Mouse (Mus musculus): ENCODE results near the gene Tcf7l1. TPM values are rescaled to one million over a fixed set of nuclear protein-coding genes. Genes with fewer than 3 reads are reported as not detected.

The Tcf7l1 gene
- polyA plus RNA-seq, 1 experiment from 2014 or later, result 8.8 TPM

DNA sequence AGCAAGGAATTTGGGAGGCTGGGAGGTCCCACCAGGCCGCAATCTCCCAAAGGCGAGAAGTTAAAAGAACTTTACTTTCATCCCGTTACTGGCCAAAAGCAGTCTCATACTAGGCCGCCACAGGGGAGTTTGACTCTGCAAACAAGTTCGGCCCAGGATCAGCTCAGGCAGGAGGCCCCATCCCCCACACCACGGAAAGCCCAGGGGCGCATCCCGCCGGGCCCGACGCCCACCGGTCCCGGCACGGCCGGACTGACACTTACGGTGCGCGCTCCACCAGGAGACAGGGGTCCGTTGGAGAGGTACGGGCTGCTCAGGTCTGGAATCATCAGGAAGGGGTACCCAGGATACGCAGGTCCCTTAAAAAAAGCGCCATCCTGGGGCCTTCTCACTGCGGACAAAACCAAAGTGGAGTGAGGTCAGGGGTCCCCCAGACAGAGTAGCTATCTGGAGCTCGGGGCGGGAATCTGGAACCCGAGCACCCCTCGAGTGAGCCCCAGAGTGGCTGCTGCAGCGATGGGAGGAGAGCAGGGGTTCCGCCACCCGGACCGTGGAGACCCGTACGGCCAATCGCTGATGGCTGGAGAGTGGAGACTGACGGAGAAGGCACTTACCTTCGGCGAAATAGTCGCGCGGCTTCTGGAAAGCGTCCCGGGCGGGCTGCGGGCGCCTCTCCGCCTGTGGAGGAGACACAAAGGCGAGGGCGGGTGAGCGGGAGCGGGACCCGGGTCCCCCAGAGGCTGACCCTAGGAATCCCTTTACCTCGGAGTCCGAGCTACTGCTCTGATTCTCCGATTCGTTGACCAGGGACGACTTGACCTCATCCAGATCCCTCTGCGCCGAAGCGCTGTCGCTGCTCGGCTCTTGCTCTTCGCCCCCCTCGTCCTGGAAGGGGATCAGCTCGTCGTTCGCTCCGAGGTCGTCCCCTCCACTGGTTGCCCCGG lies 834 bp downstream of the Tcf7l1 start:
- peak; percentile 28 for ATAC-seq
- in situ Hi-C loops (cut with MboI; ENCODE audit: low pct_unique_long_range_greater_than_20kb), result loop anchor here (5.0 to 10.0 kb wide), 3 partner anchors 41 to 151 kb away; no protein-coding TSS in a partner anchor
- no peak for TF ChIP-seq CTCF (IDR thresholded peaks at IDR 0.05)
- POLR2A ChIA-PET, result interaction anchor here (0.7 to 1.0 kb wide), 2 partner anchors 48 to 75 kb away, joined by 3 read pairs; no protein-coding TSS in a partner anchor
- no peaks in the 10 kb centered on the region for H3K27me3 ChIP-seq
- CTCF ChIA-PET, result interaction anchor here (1.0 to 2.7 kb wide), 5 partner anchors 111 to 152 kb away, joined by 3 to 8 read pairs (median 7); no protein-coding TSS in a partner anchor
- peak; percentile 7 for DNase-seq (ENCODE audit: low read depth, low spot score)

DNA sequence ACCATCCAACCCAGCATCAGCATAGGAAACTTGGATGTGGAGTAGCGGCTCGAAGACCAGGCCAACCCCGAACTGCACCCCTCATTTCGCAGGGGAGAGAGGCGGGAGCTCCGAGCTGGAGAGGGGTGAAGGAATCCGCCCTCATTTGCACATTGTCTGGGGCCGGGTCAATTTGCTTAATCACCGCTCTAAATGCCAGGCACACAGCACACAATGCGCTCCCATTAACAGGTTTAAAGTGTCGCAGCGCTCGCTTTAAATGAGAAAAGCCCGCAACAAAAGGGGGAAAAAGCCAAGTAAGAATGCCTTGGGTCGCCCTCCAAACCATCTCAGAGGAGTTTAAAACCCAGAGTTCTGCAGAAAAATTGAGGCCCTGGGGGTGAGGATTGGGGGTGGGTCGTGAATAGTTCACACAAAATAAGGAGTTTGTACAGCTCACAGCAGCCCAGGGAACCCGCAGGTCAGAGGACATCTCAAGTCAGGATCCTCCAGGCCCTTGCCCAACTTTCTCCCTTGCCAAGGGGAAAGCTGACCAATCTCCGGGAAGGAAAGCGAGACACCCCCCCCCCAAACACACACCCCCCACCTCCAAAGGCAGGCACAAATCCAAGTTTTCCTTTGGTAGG lies 1.6 kb downstream of the Tcf7l1 start:
- no peak for ATAC-seq
- POLR2A ChIA-PET, result interaction anchor here (0.7 kb wide), 1 partner anchor 75 kb away, joined by 3 read pairs; no protein-coding TSS in a partner anchor
- no peak for TF ChIP-seq CTCF (IDR thresholded peaks at IDR 0.05)
- in situ Hi-C loops (cut with MboI; ENCODE audit: low pct_unique_long_range_greater_than_20kb), result loop anchor here (5.0 to 10.0 kb wide), 3 partner anchors 40 to 150 kb away; no protein-coding TSS in a partner anchor
- no peaks in the 10 kb centered on the region for H3K27me3 ChIP-seq
- CTCF ChIA-PET, result interaction anchor here (1.5 kb wide), 1 partner anchor 151 kb away, joined by 4 read pairs; no protein-coding TSS in a partner anchor
- no peak for DNase-seq (ENCODE audit: low read depth, low spot score)

DNA sequence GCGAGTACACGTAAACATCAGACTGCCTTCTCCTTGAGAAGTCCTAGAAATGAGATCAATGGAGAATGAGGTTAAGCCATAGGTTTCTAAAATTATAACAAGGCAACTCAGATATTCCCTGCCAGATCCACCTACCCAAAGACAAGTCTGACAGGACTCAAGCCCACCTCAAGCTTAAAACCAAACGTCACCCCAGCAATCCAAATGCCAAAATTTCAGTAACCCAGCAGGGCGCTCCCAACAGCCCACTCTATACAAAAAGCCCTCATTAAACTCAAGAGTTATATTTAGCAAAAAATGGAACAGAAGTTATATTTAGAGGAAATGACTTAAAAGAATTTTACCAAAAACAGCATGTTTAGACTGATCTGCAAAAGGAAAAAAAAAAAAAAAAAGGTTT lies 5.3 kb downstream of the Tcf7l1 start:
- POLR2A ChIA-PET, result no interaction called here
- TF ChIP-seq CTCF (IDR thresholded peaks at IDR 0.05), result no peak
- DNase-seq (ENCODE audit: low read depth, low spot score), result no peak
- no peak for ATAC-seq
- no peaks in the 10 kb centered on the region for H3K27me3 ChIP-seq
- in situ Hi-C loops (cut with MboI; ENCODE audit: low pct_unique_long_range_greater_than_20kb), result loop anchor here (10.0 kb wide), 1 partner anchor 119 kb away; no protein-coding TSS in a partner anchor
- CTCF ChIA-PET, result no interaction called here

DNA sequence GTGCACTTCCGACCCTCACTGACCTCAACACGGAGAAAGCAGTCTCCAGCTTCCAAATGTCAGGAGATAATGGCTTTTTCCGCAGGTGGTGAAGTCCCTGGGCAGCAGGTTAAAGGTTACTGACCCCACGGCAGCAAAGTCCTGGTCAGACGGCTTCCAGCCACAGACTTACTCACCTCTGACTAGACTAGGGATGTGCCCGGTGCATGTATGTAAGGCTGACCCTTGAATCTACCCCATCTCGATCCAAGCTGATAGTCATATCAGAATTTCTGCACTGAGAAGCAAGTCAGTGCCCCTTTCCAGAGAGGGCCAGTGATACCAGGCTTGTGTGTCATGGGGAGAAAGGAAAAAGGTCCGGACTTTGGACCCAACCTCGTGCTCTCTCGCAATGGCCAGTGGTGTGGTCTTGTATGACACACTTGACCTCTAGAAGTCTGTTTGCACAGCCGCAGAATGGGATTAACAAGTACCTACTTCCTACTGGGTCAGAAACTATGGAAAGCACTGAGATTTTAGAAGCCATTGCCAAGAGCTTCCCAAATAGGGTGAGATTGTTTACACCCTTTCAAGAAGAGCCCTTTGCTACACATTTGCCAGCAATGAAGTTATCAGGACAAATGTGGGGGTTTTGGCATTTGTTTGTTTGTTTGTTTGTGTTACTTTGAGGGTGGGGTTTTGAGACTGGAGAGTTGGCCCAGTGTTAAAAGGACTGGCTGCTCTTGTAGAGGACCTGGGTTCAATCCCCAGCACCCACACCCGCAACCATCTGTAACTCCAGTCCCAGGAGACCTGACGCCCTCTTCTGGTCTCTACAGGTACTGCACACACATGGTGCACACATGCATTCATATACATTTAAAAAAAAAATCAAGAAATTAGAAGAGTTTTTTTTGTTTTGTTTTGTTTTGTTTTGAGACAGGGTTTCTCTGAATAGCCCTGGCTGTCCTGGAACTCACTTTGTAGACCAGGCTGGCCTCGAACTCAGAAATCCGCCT lies 10.0 kb downstream of the Tcf7l1 start:
- ChIA-PET CTCF (no interaction called here), POLR2A (no interaction called here)
- ATAC-seq, result no peak
- no peak for DNase-seq (ENCODE audit: low read depth, low spot score)
- in situ Hi-C loops (cut with MboI; ENCODE audit: low pct_unique_long_range_greater_than_20kb), result no loop called here
- no peak for TF ChIP-seq CTCF (IDR thresholded peaks at IDR 0.05)
- no peaks in the 10 kb centered on the region for H3K27me3 ChIP-seq

DNA sequence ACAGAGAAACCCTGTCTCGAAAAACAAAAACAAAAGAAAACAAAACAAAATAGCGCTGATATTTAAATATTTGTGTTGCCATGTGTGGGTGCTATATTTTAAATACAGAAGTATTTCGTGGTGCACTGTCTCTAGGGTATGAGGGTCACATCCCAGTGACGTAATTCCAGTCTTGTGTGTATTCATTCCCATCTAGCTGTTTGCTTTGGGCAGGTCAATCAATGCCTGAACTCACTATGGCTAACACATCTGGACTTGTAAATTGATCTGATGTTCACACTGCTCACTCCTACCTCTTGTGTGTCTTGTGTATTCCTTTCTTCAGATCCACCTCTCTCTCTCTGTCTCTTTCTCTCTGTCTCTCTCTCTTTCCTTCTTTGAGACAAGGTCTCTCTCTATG lies 11.8 kb downstream of the Tcf7l1 start:
- in situ Hi-C loops (cut with MboI; ENCODE audit: low pct_unique_long_range_greater_than_20kb), result no loop called here
- H3K27me3 ChIP-seq, result no peaks in the 10 kb centered on the region
- no peak for TF ChIP-seq CTCF (IDR thresholded peaks at IDR 0.05)
- ATAC-seq (no peak), DNase-seq (ENCODE audit: low read depth, low spot score) (no peak)
- POLR2A ChIA-PET, result interaction anchor here (0.7 to 0.9 kb wide), 2 partner anchors 29 to 64 kb away, joined by 3 read pairs; no protein-coding TSS in a partner anchor
- CTCF ChIA-PET, result no interaction called here

DNA sequence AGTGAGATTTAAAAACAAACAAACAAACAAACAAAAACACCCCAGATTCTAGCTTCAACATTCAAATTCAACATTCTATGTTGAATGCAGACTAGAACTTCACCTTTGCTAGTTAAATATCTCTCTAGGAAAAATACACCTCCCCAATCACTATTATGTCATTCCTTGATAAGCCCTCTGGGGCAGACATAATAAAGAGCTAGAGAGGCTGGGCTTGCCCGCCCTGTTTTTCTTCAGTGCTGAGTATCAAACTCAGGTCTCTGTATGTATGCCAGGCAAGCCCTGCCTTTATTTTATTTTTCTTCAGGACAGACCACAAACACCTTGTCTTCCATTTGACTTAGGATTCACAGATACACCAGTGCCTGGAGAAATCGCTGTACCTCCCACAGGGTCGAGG lies 14.8 kb downstream of the Tcf7l1 start:
- no peak for TF ChIP-seq CTCF (IDR thresholded peaks at IDR 0.05)
- H3K27me3 ChIP-seq, result no peaks in the 10 kb centered on the region
- ChIA-PET CTCF (no interaction called here), POLR2A (no interaction called here)
- in situ Hi-C loops (cut with MboI; ENCODE audit: low pct_unique_long_range_greater_than_20kb), result no loop called here
- no peak for DNase-seq (ENCODE audit: low read depth, low spot score)
- ATAC-seq, result no peak

DNA sequence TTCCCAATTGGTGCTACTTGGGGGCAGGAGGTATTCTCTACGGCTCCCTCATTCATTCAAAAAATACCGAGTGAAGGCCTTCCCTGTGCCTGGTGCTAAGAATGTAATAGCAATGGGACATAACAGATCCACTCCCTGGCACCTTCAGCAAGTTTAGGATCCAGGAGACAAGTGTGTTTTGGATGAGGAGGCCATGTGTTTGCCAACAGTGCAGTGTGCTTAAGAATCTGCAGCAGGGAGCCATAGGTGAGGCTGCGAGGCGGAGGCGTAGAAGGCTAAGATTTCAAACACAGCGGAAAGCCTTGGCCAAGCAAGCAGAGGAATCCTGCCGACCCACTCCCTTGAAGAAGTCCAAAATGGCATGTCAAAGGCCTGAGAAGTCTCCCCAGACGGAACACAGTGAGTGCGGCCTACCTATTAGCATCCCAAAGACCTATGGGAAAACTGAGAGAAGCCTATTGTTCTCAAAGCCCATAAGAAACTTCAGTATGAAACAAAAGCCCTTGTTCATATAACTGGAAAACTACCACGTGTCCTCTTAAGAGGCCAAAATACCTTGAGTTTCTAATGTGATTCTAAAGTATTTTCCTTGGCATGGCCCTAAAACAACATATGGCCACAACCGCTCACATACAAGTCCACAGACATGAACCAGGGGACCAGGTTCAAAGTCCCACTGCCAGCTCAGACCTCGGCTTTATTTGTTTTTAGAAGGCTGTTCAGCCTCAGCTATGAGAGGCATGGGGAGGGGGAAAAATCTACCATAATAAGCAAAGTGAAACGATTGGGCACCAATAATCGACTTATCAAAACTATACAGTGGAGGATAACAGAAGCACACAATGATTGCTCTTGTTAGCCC lies 18.9 kb downstream of the Tcf7l1 start:
- DNase-seq (ENCODE audit: low read depth, low spot score), result no peak
- H3K27me3 ChIP-seq, result no peaks in the 10 kb centered on the region
- CTCF ChIA-PET, result interaction anchor here (1.3 kb wide), 1 partner anchor 15 kb away, joined by 3 read pairs; no protein-coding TSS in a partner anchor
- TF ChIP-seq CTCF (IDR thresholded peaks at IDR 0.05), result no peak
- POLR2A ChIA-PET, result no interaction called here
- no peak for ATAC-seq
- in situ Hi-C loops (cut with MboI; ENCODE audit: low pct_unique_long_range_greater_than_20kb), result no loop called here

GRCm38 (mm10) chr6:72769343-72769742 lies 19.7 kb downstream of the Tcf7l1 start:
- no peak for DNase-seq (ENCODE audit: low read depth, low spot score)
- no peaks in the 10 kb centered on the region for H3K27me3 ChIP-seq
- ChIA-PET POLR2A (no interaction called here), CTCF (no interaction called here)
- TF ChIP-seq CTCF (IDR thresholded peaks at IDR 0.05), result no peak
- ATAC-seq, result no peak
- in situ Hi-C loops (cut with MboI; ENCODE audit: low pct_unique_long_range_greater_than_20kb), result no loop called here

DNA sequence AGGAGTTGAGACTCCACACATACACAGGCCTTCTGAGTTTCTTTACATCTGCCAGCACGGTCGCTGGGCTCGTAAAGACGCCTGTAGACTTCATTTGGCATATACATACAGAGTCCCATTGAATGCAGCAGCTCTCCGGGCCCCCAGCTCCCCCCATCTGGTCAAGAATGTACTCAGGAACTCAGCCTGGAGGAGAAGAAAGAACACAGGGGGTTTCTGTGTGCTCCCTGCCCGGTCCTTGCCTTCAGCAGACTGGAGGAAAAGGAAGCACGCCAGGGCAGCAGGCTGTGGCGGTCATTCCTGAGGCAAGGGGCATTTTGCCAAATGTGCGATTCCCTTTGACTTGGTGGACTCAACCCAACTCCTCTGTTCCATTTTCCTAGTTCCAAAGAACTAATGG lies 20.2 kb downstream of the Tcf7l1 start:
- POLR2A ChIA-PET, result no interaction called here
- in situ Hi-C loops (cut with MboI; ENCODE audit: low pct_unique_long_range_greater_than_20kb), result no loop called here
- TF ChIP-seq CTCF (IDR thresholded peaks at IDR 0.05), result no peak
- ATAC-seq, result no peak
- CTCF ChIA-PET, result no interaction called here
- H3K27me3 ChIP-seq, result no peaks in the 10 kb centered on the region
- DNase-seq (ENCODE audit: low read depth, low spot score), result no peak
